Mouse (Mus musculus) spleen, adult 2 months (tissue): ENCODE measurements at regions not wholly inside any gene's neighbourhood (a gene's known extent, or its start where the extent isn't known, plus 50 kb on each side); places are given as distances from the start of the nearest gene placed in this dataset.

ENCODE experiments used
- DNase-seq, 2 experiments: peaks; one replicate each; pipeline versions ENCODE4 v3.0.0 to v3.0.0-alpha.2; 2012 to 2021; ENCODE audit warnings: low spot score in 2 of 2, low read depth in 1 of 2
- H3K27ac ChIP-seq: fragments of 200-500 bp; 2 replicates; pipeline ENCODE4 v1.5.1; 2012; ENCODE audit warnings: low read length, inconsistent platforms; ENCODE audit not compliant: insufficient read depth
- H3K27me3 ChIP-seq: fragments of 200-500 bp; 2 replicates; pipeline ENCODE4 v1.6.1; 2012; ENCODE audit warnings: mild to moderate bottlenecking, moderate library complexity, low read length, inconsistent platforms; ENCODE audit not compliant: control insufficient read depth, insufficient read depth
- H3K36me3 ChIP-seq: fragments of 200-500 bp; 2 replicates; pipeline ENCODE4 v1.6.1; 2012; ENCODE audit warnings: mild to moderate bottlenecking, low read length, inconsistent platforms; ENCODE audit not compliant: control insufficient read depth, insufficient read depth
- H3K4me1 ChIP-seq: fragments of 200-500 bp; 2 replicates; pipeline ENCODE4 v1.6.1; 2011; ENCODE audit warnings: inconsistent platforms; ENCODE audit not compliant: control insufficient read depth, insufficient read depth, insufficient read length
- H3K4me3 ChIP-seq: fragments of 200-500 bp; 2 replicates; pipeline ENCODE4 v1.5.1; 2011; ENCODE audit warnings: mild to moderate bottlenecking, inconsistent platforms; ENCODE audit not compliant: insufficient read depth, insufficient read length; ENCODE audit errors: extremely low read depth
- CTCF ChIP-seq: fragments of 200-500 bp; IDR thresholded peaks from 2 replicates; pipeline ENCODE4 v1.5.1; 2011; ENCODE audit warnings: mild to moderate bottlenecking, inconsistent platforms; ENCODE audit not compliant: insufficient read depth, insufficient read length, insufficient replicate concordance; ENCODE audit errors: extremely low read depth
- POLR2A ChIP-seq: fragments of 200-500 bp; IDR thresholded peaks from 2 replicates; pipeline ENCODE4 v1.6.1; 2011; ENCODE audit warnings: low read depth, low read length, inconsistent platforms
- WGBS: fragments of 180-500 bp; shearing (Covaris S2); methylation state at CpG from one replicate; pipeline ENCODE4 v1.1.7; 2018; 5-methylcytosine and 5-hydroxymethylcytosine counted together

GRCm38 (mm10) chr8:6708886-6709449 is 1603.8 kb upstream of the Slc10a2 start:
- Histone ChIP-seq H3K4me3 (no peak overlapping the region), H3K36me3 (no peaks in the 10 kb centered on the region), H3K27ac (no peak overlapping the region), H3K27me3 (no peaks in the 10 kb centered on the region), H3K4me1 (no peaks in the 10 kb centered on the region)
- TF ChIP-seq CTCF (no peak), POLR2A (no peak)
- 64% methylated on average over 3 of the region's 3 CpGs for WGBS
- DNase-seq: no peak

- no peak for TF ChIP-seq POLR2A
- no peak for TF ChIP-seq CTCF
- WGBS: 77% methylated on average over 4 of the region's 4 CpGs
- H3K4me1 ChIP-seq: no peaks in the 10 kb centered on the region
- DNase-seq: no peak
- no peak overlapping the region for H3K27ac ChIP-seq
- H3K27me3 ChIP-seq: no peaks in the 10 kb centered on the region
- H3K4me3 ChIP-seq: no peak overlapping the region
- H3K36me3 ChIP-seq: no peaks in the 10 kb centered on the region
These were observed 1583.4 kb upstream of the Slc10a2 start for GRCm38 (mm10) chr8:6688595-6688994.

GRCm38 (mm10) chr8:6658860-6659259 is 1553.7 kb upstream of the Slc10a2 start:
- Histone ChIP-seq H3K4me1 (no peaks in the 10 kb centered on the region), H3K4me3 (no peak overlapping the region), H3K36me3 (no peaks in the 10 kb centered on the region), H3K27me3 (no peaks in the 10 kb centered on the region), H3K27ac (no peak overlapping the region)
- TF ChIP-seq POLR2A: no peak
- no peak for TF ChIP-seq CTCF
- 89% methylated on average over 1 of the region's 1 CpGs for WGBS
- DNase-seq: no peak

- Histone ChIP-seq H3K27ac (no peak overlapping the region), H3K4me3 (no peak overlapping the region), H3K4me1 (no peaks in the 10 kb centered on the region), H3K36me3 (no peaks in the 10 kb centered on the region), H3K27me3 (no peaks in the 10 kb centered on the region)
- DNase-seq: no peak
- TF ChIP-seq POLR2A (no peak), CTCF (no peak)
- 82% methylated on average over 3 of the region's 3 CpGs for WGBS
These were observed 1552.4 kb upstream of the Slc10a2 start for GRCm38 (mm10) chr8:6657451-6657990.

GRCm38 (mm10) chr8:6652180-6652579 is 1547.0 kb upstream of the Slc10a2 start:
- H3K36me3 ChIP-seq: no peaks in the 10 kb centered on the region
- no peaks in the 10 kb centered on the region for H3K4me1 ChIP-seq
- no peak for DNase-seq
- TF ChIP-seq POLR2A (no peak), CTCF (no peak)
- no peak overlapping the region for H3K27ac ChIP-seq
- no peak overlapping the region for H3K4me3 ChIP-seq
- no peaks in the 10 kb centered on the region for H3K27me3 ChIP-seq

GRCm38 (mm10) chr8:6648083-6648482 is 1542.9 kb upstream of the Slc10a2 start:
- no peak overlapping the region for H3K4me3 ChIP-seq
- no peak for DNase-seq
- H3K4me1 ChIP-seq: no peaks in the 10 kb centered on the region
- TF ChIP-seq POLR2A (no peak), CTCF (no peak)
- H3K36me3 ChIP-seq: no peaks in the 10 kb centered on the region
- H3K27me3 ChIP-seq: no peaks in the 10 kb centered on the region
- no peak overlapping the region for H3K27ac ChIP-seq

- TF ChIP-seq CTCF (no peak), POLR2A (no peak)
- no peaks in the 10 kb centered on the region for H3K36me3 ChIP-seq
- DNase-seq: no peak
- H3K4me1 ChIP-seq: no peaks in the 10 kb centered on the region
- no peaks in the 10 kb centered on the region for H3K27me3 ChIP-seq
- H3K27ac ChIP-seq: no peak overlapping the region
- H3K4me3 ChIP-seq: no peak overlapping the region
- WGBS: 64% methylated on average over 5 of the region's 5 CpGs
These were observed 1540.3 kb upstream of the Slc10a2 start for GRCm38 (mm10) chr8:6645287-6645957.
